Mouse (Mus musculus): ENCODE measurements around the gene Fam208b. TPM values are rescaled to one million over a fixed set of nuclear protein-coding genes. Genes with fewer than 3 reads are reported as not detected.

Fam208b gene
- 2.9 and 3.2 TPM in 2 replicates for polyA plus RNA-seq (2015; fragmentation: Nextera tagmentation; extraction: Ambion mirVana)

DNA sequence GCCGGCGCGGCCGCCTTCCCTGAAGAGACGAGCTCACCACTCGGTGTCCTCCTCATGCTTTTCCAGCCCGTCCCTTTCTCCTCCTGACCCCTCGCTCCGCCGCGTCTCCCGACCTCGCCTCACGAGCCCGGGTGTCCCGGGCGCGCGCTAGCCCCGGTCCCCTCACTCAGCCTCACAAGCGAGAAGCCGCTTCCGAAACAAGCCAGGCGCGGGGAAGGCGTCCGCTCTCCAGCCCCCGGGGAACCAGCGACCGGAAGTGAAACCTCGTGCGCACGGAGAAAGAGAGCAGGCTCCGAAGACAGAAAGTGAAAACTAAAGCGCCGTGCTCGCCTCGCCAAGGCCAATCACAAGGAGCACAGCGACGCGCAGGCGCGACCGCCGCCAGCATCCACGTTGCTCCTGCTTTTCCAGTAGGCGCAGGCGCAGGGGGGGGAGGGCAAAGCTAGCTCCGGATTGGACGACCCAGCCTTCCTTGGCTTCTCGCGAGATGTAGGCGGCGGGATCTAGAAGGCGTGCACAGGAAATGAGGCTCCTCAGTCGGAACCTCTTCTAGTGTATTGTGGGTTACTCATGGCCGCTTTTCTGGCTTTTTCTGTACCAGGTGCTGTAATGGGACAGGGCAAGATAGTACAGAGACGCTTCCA, at the start of gene Fam208b:
Gene Fam208b, minus strand, starts transcription at position 314 of the 644 bp plus-strand sequence.
- Histone ChIP-seq H3K36me3 (ENCODE audit: control insufficient read depth, insufficient read depth) (no peaks in the 10 kb centered on the region), H3K9ac (ENCODE audit: low read depth, low read length) (peak within 1 kb of the TSS; percentile 88), H3K4me3 (ENCODE audit: low read depth, low read length) (peak within 1 kb of the TSS; percentile 97), H3K4me1 (ENCODE audit: control insufficient read depth, low read depth, low read length) (peaks cover 3% of the 10 kb centered on the region), H3K27me3 (ENCODE audit: control insufficient read depth, insufficient read depth, low read depth, low read length) (no peaks in the 10 kb centered on the region), H3K4me2 (ENCODE audit: low read depth, low read length) (peak within 1 kb of the TSS; percentile 89), H3K27ac (ENCODE audit: low read length) (peak within 1 kb of the TSS; percentile 90), H3K9me3 (replicated peaks; ENCODE audit: control insufficient read depth, low read length) (no peaks in the 10 kb centered on the region)
- ATAC-seq (ENCODE audit: low read depth), result peak; percentile 99
- under 1% methylated on average over 58 of the region's 58 CpGs for WGBS (ENCODE audit: insufficient replicate concordance)

DNA sequence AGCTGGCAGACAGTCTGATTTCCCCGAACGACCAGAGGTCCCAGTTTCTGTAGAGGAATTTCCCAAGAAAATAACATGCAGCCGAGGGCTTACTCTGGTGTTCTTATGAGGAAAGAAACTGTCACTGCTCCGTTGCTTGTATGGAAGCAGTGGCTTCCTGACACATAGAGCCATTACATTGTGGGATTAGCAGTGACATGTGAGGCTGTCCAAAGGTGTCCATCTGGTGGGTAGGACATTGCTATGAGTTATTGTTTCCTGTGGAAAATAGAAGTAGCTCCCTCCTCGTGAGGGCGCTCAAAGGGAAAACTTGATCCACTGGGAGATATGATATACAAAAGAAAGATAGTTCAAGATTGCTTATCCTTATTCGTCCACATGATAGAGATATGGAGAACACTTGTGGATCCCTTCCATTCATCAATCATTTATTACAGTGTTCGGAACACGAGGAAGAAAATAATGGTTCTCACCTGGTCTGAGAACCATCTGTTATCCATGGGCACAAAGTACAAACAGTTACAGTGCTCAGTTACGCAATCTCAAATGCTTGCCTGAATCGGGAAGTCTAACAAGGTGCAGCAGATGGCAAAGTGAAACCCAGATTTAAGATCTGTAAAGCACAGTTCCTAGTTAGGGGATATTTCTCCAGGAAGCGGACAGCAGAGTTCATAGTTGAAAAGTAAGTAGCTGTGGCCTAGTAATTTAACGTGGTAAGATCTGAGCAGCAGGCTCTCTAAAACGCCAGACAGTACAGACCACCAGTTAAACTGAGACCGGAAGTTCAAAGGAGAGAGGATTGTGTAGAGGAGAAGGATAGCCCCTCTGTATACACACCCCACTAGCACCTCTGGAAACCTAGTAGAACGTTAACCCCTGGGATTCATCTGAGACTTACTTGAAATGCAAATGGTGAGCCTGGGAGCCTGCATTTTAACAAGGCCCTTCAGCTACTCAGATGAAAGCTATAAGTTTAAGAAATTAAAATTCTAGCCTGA, 48.6 kb upstream of the Fam208b start:
- Histone ChIP-seq H3K4me1 (ENCODE audit: control insufficient read depth, low read depth, low read length) (no peaks in the 10 kb centered on the region), H3K36me3 (ENCODE audit: control insufficient read depth, insufficient read depth) (no peaks in the 10 kb centered on the region), H3K27ac (ENCODE audit: low read length) (no peak overlapping the region), H3K4me3 (ENCODE audit: low read depth, low read length) (no peak overlapping the region), H3K9ac (ENCODE audit: low read depth, low read length) (no peak overlapping the region), H3K27me3 (ENCODE audit: control insufficient read depth, insufficient read depth, low read depth, low read length) (no peaks in the 10 kb centered on the region), H3K4me2 (ENCODE audit: low read depth, low read length) (no peak overlapping the region), H3K9me3 (replicated peaks; ENCODE audit: control insufficient read depth, low read length) (no peaks in the 10 kb centered on the region)
- peak; percentile 62; the same call in 1 of the 2 replicates for ATAC-seq (ENCODE audit: low read depth)
- 45% methylated on average over 16 of the region's 16 CpGs for WGBS (ENCODE audit: insufficient replicate concordance)

DNA sequence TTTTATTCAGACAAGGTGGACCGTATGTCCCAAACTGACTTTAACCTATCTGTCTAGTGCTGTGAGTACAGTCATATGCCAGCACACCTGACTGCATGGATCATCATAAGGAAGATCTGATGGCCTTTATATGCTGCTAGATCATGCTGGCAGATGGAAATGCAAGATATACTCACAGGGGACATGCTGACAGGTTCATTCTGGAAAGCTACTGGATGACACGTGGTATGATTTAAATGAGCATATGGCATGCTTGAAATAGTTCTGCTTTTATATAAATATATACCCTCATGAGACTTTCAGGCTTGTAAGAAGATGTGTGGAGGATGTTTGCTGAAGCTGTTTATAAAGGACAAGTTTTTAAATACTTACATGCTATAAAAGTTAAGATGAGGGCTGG, 43.5 kb upstream of the Fam208b start:
- no peaks in the 10 kb centered on the region for H3K36me3 ChIP-seq (ENCODE audit: control insufficient read depth, insufficient read depth)
- no peak overlapping the region for H3K4me2 ChIP-seq (ENCODE audit: low read depth, low read length)
- no peak for ATAC-seq (ENCODE audit: low read depth)
- no peaks in the 10 kb centered on the region for H3K4me1 ChIP-seq (ENCODE audit: control insufficient read depth, low read depth, low read length)
- H3K27ac ChIP-seq (ENCODE audit: low read length), result no peak overlapping the region
- 67% methylated on average over 2 of the region's 2 CpGs for WGBS (ENCODE audit: insufficient replicate concordance)
- no peak overlapping the region for H3K4me3 ChIP-seq (ENCODE audit: low read depth, low read length)
- H3K9me3 ChIP-seq (replicated peaks; ENCODE audit: control insufficient read depth, low read length), result no peaks in the 10 kb centered on the region
- H3K9ac ChIP-seq (ENCODE audit: low read depth, low read length), result no peak overlapping the region
- no peaks in the 10 kb centered on the region for H3K27me3 ChIP-seq (ENCODE audit: control insufficient read depth, insufficient read depth, low read depth, low read length)

DNA sequence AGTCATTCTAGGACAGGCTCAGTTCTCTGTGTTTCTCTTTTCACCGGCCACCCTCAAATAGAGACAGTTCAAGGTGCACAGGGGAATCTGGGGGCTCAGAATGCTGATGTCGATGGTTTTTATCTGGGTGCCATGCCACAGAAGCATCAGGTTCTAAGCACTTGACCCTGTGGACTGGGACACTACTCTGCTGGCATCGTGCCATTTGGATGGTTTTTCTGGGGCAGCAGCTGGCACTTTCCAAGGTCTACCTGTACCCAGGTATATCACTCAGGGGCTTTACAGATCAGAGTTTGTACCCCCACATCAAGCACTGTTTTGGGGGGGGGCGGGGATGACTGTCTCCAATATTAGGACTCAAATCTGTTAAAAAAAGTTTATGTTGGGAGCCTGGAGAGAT, 39.7 kb upstream of the Fam208b start:
- no peak for ATAC-seq (ENCODE audit: low read depth)
- no peak overlapping the region for H3K9ac ChIP-seq (ENCODE audit: low read depth, low read length)
- H3K36me3 ChIP-seq (ENCODE audit: control insufficient read depth, insufficient read depth), result no peaks in the 10 kb centered on the region
- WGBS (ENCODE audit: insufficient replicate concordance), result 64% methylated on average over 4 of the region's 4 CpGs
- H3K4me3 ChIP-seq (ENCODE audit: low read depth, low read length), result no peak overlapping the region
- no peak overlapping the region for H3K27ac ChIP-seq (ENCODE audit: low read length)
- no peaks in the 10 kb centered on the region for H3K9me3 ChIP-seq (replicated peaks; ENCODE audit: control insufficient read depth, low read length)
- no peaks in the 10 kb centered on the region for H3K27me3 ChIP-seq (ENCODE audit: control insufficient read depth, insufficient read depth, low read depth, low read length)
- H3K4me2 ChIP-seq (ENCODE audit: low read depth, low read length), result no peak overlapping the region
- H3K4me1 ChIP-seq (ENCODE audit: control insufficient read depth, low read depth, low read length), result no peaks in the 10 kb centered on the region; the same call in 1 of the 2 replicates

DNA sequence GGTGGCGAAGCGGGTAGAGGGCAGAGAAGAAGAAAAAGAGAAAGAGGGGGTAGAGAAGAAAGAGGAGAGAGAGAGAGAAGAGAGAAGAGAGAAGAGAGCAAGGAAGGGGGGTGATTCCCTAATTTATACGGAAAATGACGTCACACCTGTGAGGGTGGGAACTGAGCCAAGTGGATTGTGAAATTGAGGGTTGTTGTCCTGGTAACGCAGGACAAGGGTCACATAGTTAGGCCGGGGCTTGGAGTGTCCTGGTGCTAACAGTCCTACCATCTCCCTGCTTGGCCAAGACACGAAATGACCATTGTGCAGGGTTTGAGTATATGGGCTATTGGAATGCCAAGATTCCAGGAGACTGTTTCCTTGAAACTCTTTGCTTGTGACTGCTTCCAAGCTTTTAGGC, 35.7 kb upstream of the Fam208b start:
- Histone ChIP-seq H3K27me3 (ENCODE audit: control insufficient read depth, insufficient read depth, low read depth, low read length) (no peaks in the 10 kb centered on the region), H3K36me3 (ENCODE audit: control insufficient read depth, insufficient read depth) (no peaks in the 10 kb centered on the region), H3K4me1 (ENCODE audit: control insufficient read depth, low read depth, low read length) (no peaks in the 10 kb centered on the region; the same call in 1 of the 2 replicates), H3K9ac (ENCODE audit: low read depth, low read length) (no peak overlapping the region), H3K27ac (ENCODE audit: low read length) (peak overlapping the region; percentile 58; the same call in 1 of the 2 replicates), H3K4me2 (ENCODE audit: low read depth, low read length) (no peak overlapping the region), H3K9me3 (replicated peaks; ENCODE audit: control insufficient read depth, low read length) (no peaks in the 10 kb centered on the region), H3K4me3 (ENCODE audit: low read depth, low read length) (no peak overlapping the region)
- peak; percentile 66 for ATAC-seq (ENCODE audit: low read depth)
- 67% methylated on average over 7 of the region's 7 CpGs for WGBS (ENCODE audit: insufficient replicate concordance)

DNA sequence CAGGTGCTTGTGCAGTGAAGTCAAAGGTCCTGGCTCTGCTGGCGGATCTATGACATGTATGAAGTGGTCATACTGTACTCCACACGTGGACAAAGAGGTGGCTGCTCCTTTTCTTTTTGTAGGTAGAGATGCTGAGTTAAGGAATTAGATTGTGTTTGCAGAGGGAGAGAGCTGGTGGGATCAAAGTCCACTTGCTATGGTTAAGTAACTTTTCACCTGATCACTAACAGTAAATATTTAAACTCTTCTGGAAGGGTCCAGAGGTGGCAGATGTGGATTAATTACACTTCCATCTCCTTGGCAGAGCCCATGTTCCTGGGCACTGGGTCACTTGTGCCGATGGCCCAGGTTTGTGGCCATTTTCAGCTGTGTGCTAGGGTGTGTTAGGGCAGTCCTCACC, 35.0 kb upstream of the Fam208b start:
- Histone ChIP-seq H3K4me2 (ENCODE audit: low read depth, low read length) (no peak overlapping the region), H3K36me3 (ENCODE audit: control insufficient read depth, insufficient read depth) (no peaks in the 10 kb centered on the region), H3K4me1 (ENCODE audit: control insufficient read depth, low read depth, low read length) (no peaks in the 10 kb centered on the region; the same call in 1 of the 2 replicates), H3K9ac (ENCODE audit: low read depth, low read length) (no peak overlapping the region), H3K9me3 (replicated peaks; ENCODE audit: control insufficient read depth, low read length) (no peaks in the 10 kb centered on the region), H3K4me3 (ENCODE audit: low read depth, low read length) (no peak overlapping the region), H3K27ac (ENCODE audit: low read length) (peak overlapping the region; percentile 61), H3K27me3 (ENCODE audit: control insufficient read depth, insufficient read depth, low read depth, low read length) (no peaks in the 10 kb centered on the region)
- ATAC-seq (ENCODE audit: low read depth), result peak; percentile 58
- WGBS (ENCODE audit: insufficient replicate concordance), result 55% methylated on average over 3 of the region's 3 CpGs

DNA sequence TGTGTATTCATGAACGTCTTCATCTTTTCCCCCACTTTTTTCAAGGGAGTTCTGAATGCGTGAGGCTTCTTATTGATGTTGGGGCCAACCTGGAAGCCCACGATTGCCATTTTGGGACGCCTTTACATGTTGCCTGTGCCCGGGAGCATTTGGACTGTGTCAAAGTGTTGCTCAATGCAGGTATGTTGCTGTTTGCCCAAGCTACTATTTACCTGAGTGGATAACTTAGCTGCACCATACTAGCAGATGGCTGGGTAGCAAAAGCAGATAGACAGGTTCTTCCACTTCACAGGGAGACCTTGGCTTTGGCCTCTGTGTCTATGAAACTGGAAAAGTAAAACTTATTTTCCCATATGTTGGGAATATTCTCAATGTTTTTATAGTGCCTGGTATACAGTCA, 34.0 kb upstream of the Fam208b start:
- WGBS (ENCODE audit: insufficient replicate concordance), result 62% methylated on average over 5 of the region's 5 CpGs
- Histone ChIP-seq H3K27ac (ENCODE audit: low read length) (peak overlapping the region; percentile 61), H3K4me3 (ENCODE audit: low read depth, low read length) (no peak overlapping the region), H3K9me3 (replicated peaks; ENCODE audit: control insufficient read depth, low read length) (no peaks in the 10 kb centered on the region), H3K27me3 (ENCODE audit: control insufficient read depth, insufficient read depth, low read depth, low read length) (no peaks in the 10 kb centered on the region), H3K4me1 (ENCODE audit: control insufficient read depth, low read depth, low read length) (no peaks in the 10 kb centered on the region; the same call in 1 of the 2 replicates), H3K36me3 (ENCODE audit: control insufficient read depth, insufficient read depth) (no peaks in the 10 kb centered on the region), H3K9ac (ENCODE audit: low read depth, low read length) (no peak overlapping the region), H3K4me2 (ENCODE audit: low read depth, low read length) (no peak overlapping the region)
- ATAC-seq (ENCODE audit: low read depth), result peak; percentile 57

DNA sequence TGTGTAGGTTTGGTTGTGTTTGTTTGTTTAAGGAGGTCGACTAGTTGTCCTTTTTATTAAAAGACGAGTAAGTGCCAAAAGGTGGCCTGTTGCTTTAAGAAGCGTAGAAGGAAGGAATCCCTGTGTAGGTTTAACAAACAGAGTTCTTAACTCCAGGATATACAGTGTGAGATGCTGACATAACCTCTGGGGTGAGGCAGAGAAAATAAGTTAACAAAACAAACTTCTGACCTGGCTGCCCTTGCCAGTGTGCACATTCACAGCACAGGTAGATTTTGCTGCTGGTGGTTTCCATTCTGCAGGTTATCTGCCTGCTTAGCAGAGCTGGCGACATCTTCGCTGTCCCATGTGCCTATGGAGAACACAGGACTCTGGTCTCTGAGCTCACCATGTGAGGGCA, 31.6 kb upstream of the Fam208b start:
- H3K36me3 ChIP-seq (ENCODE audit: control insufficient read depth, insufficient read depth), result no peaks in the 10 kb centered on the region
- ATAC-seq (ENCODE audit: low read depth), result no peak
- no peak overlapping the region for H3K4me2 ChIP-seq (ENCODE audit: low read depth, low read length)
- no peaks in the 10 kb centered on the region for H3K27me3 ChIP-seq (ENCODE audit: control insufficient read depth, insufficient read depth, low read depth, low read length)
- 69% methylated on average over 5 of the region's 5 CpGs for WGBS (ENCODE audit: insufficient replicate concordance)
- H3K4me3 ChIP-seq (ENCODE audit: low read depth, low read length), result no peak overlapping the region
- no peak overlapping the region for H3K9ac ChIP-seq (ENCODE audit: low read depth, low read length)
- no peaks in the 10 kb centered on the region; the same call in 1 of the 2 replicates for H3K4me1 ChIP-seq (ENCODE audit: control insufficient read depth, low read depth, low read length)
- H3K9me3 ChIP-seq (replicated peaks; ENCODE audit: control insufficient read depth, low read length), result no peaks in the 10 kb centered on the region
- H3K27ac ChIP-seq (ENCODE audit: low read length), result peak overlapping the region; percentile 29; the same call in 1 of the 2 replicates
